Mouse (Mus musculus): ENCODE data around the gene Dnah11.

DNA sequence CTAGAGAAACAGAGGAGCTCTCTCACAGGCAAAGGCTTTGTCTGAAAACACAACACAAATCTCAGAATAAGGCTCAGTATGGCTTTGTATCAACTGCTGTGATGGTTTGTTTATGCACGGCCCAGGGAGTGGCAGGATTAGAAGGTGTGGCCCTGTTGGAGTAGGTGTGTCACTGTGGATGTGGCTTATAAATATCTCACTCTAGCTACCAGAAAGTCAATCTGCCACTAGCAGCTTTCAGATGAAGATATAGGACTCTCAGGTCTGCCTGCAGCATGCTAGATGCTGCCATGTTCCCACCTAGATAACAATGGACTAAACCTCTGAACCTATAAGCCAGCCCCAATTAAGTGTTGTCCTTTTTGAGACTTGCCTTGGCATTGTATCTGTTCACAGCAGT lies 266.8 kb downstream of the Dnah11 start:
- TF ChIP-seq CTCF (IDR thresholded peaks at IDR 0.05; ENCODE audit: borderline replicate concordance, extremely low read depth, insufficient read depth, insufficient read length) = no peak
- no peak for TF ChIP-seq POLR2A (IDR thresholded peaks at IDR 0.05; ENCODE audit: borderline replicate concordance, extremely low read depth, insufficient read depth, insufficient read length, poor library complexity, severe bottlenecking)
